Mouse (Mus musculus): ENCODE measurements around the gene Ylpm1. TPM values are rescaled to one million over a fixed set of nuclear protein-coding genes. Genes with fewer than 3 reads are reported as not detected.

The Ylpm1 gene
- polyA plus RNA-seq, 1 experiment from 2014 or later, result 6.2 TPM

DNA sequence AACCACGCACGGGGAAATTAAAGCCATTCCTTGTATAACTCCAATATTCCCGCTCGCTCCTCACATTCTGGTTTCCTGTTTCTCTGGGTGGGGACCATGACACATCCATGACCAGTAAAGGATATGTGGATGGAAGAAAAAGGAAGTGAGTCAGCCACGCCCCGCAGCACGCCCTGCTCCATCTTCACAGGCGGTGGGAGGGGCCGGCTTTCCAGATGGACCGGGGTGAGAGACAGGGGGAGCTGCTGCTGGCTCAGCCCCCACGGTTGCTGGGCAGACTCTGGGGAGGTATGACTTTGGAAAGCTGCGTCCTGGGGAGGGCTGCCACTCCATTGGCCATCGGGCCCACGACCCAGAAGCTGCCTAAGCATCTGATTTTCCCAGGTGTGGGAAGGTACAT is 97.9 kb downstream of the Ylpm1 start:
- H3K9me3 ChIP-seq (replicated peaks), result no peaks in the 10 kb centered on the region
- H3K4me1 ChIP-seq (replicated peaks), result peaks cover 26% of the 10 kb centered on the region
- no peak for ATAC-seq (ENCODE audit: insufficient read depth)
- H3K27me3 ChIP-seq, result no peaks in the 10 kb centered on the region
- WGBS (ENCODE audit: insufficient replicate concordance), result 28% methylated on average over 14 of the region's 14 CpGs
- H3K9ac ChIP-seq, result no peak overlapping the region
- no peak overlapping the region for H3K27ac ChIP-seq (replicated peaks)
- peaks cover 7% of the 10 kb centered on the region; the same call in 1 of the 2 replicates for H3K36me3 ChIP-seq (replicated peaks)
- H3K4me2 ChIP-seq, result no peak overlapping the region
- H3K4me3 ChIP-seq (replicated peaks), result no peak overlapping the region

- no peaks in the 10 kb centered on the region for H3K27me3 ChIP-seq
- no peak overlapping the region for H3K27ac ChIP-seq (replicated peaks)
- H3K4me1 ChIP-seq (replicated peaks), result peaks cover 26% of the 10 kb centered on the region
- 72% methylated on average over 10 of the region's 10 CpGs for WGBS (ENCODE audit: insufficient replicate concordance)
- ATAC-seq (ENCODE audit: insufficient read depth), result no peak
- H3K9ac ChIP-seq, result no peak overlapping the region
- H3K4me3 ChIP-seq (replicated peaks), result no peak overlapping the region
- H3K36me3 ChIP-seq (replicated peaks), result 0 out of 2 replicates have a peak, but pooled peaks cover 2% of the 10 kb centered on the region
- no peaks in the 10 kb centered on the region for H3K9me3 ChIP-seq (replicated peaks)
- H3K4me2 ChIP-seq, result no peak overlapping the region
Observed at GRCm38 (mm10) chr12:85094706-85095105, 98.6 kb downstream of the Ylpm1 start.

- no peak for ATAC-seq (ENCODE audit: insufficient read depth)
- peaks cover 26% of the 10 kb centered on the region for H3K4me1 ChIP-seq (replicated peaks)
- H3K9ac ChIP-seq, result no peak overlapping the region
- H3K27me3 ChIP-seq, result no peaks in the 10 kb centered on the region
- no peak overlapping the region for H3K4me2 ChIP-seq
- H3K4me3 ChIP-seq (replicated peaks), result no peak overlapping the region
- 78% methylated on average over 11 of the region's 11 CpGs for WGBS (ENCODE audit: insufficient replicate concordance)
- H3K9me3 ChIP-seq (replicated peaks), result no peaks in the 10 kb centered on the region
- no peaks in the 10 kb centered on the region for H3K36me3 ChIP-seq (replicated peaks)
- no peak overlapping the region for H3K27ac ChIP-seq (replicated peaks)
Observed at GRCm38 (mm10) chr12:85095146-85095545, 99.0 kb downstream of the Ylpm1 start.

- H3K27me3 ChIP-seq, result no peaks in the 10 kb centered on the region
- WGBS (ENCODE audit: insufficient replicate concordance), result 76% methylated on average over 7 of the region's 7 CpGs
- no peak overlapping the region for H3K4me3 ChIP-seq (replicated peaks)
- H3K27ac ChIP-seq (replicated peaks), result no peak overlapping the region
- peaks cover 19% of the 10 kb centered on the region for H3K4me1 ChIP-seq (replicated peaks)
- no peak overlapping the region for H3K4me2 ChIP-seq
- no peak overlapping the region for H3K9ac ChIP-seq
- H3K9me3 ChIP-seq (replicated peaks), result no peaks in the 10 kb centered on the region
- no peaks in the 10 kb centered on the region for H3K36me3 ChIP-seq (replicated peaks)
- no peak for ATAC-seq (ENCODE audit: insufficient read depth)
Observed at GRCm38 (mm10) chr12:85095859-85096258, 99.7 kb downstream of the Ylpm1 start.

DNA sequence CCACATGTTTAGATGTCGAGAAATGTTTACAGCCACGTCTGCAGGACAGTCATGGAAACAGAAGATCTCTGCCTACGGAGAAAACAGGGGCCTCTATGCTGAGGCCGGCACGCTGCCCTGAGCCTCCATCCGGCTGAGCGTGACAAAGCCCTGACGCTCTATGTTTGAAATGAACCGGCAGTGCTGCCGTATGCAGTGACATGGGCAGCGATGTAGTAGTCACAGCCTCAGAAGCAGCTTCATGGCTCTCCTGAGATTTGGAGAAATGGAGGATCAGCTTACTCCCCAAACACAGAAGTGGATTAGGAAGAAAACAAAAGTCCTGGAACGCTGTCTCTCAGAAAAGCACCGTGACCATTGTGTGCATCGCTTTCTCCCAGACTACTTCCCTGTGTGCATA is 104.9 kb downstream of the Ylpm1 start:
- 78% methylated on average over 14 of the region's 14 CpGs for WGBS (ENCODE audit: insufficient replicate concordance)

DNA sequence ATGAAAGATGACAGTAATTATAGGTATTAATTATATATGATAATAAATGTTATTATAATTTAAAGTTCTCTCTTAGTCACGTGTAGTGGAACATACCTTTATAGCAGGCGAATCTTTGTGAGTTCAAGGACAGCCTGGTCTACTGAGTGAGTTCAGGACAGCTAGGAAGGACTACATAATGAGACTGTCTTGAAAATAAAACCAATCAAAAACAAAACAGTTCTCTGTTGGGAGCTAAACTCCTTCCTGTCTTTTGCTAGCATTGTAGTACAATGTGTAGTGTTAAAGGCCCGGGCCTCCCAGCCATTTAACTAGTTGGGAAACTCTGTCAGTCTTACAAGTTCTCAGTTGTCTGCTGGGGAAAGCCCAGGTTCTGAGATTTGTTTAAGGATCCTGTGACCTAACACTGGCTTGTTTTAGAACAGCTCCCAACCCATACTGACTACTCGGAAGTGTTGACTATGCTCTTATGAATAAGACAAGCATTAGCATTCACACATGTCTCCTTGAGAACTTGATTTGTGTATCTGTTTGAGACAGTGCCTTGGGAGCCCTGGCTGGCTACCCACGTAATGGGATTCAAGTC is 105.5 kb downstream of the Ylpm1 start:
- H3K36me3 ChIP-seq (replicated peaks), result no peaks in the 10 kb centered on the region
- no peak for ATAC-seq (ENCODE audit: insufficient read depth)

More for the DNA sequence above, 104.9 kb downstream of the Ylpm1 start:
- Histone ChIP-seq H3K9me3 (replicated peaks) (no peaks in the 10 kb centered on the region), H3K4me2 (no peak overlapping the region), H3K27me3 (no peaks in the 10 kb centered on the region), H3K4me1 (replicated peaks) (0 out of 2 replicates have a peak, but pooled peaks cover 6% of the 10 kb centered on the region), H3K36me3 (replicated peaks) (no peaks in the 10 kb centered on the region), H3K27ac (replicated peaks) (no peak overlapping the region), H3K9ac (no peak overlapping the region), H3K4me3 (replicated peaks) (no peak overlapping the region)
- ATAC-seq (ENCODE audit: insufficient read depth), result no peak

DNA sequence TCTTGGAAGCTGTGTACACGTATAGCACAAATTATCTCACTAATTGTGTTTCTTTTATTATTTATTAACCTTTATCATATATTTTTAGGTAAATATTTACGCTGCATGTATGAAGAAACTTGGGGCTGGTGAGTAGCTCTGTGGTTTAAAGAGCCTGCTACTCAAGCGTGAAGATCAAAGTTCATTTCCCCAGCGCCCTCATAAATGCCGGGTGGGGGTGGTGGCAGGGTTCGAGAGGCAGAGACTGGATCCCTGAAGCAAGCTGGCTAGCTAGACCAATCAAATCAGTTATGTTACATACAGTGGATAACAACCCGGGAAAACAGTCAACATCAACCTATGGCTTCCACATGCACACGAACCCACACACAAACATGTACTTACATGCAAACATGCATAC is 107.0 kb downstream of the Ylpm1 start:
- Histone ChIP-seq H3K9me3 (replicated peaks) (no peaks in the 10 kb centered on the region), H3K36me3 (replicated peaks) (no peaks in the 10 kb centered on the region), H3K9ac (no peak overlapping the region), H3K4me3 (replicated peaks) (no peak overlapping the region), H3K4me2 (no peak overlapping the region), H3K27me3 (no peaks in the 10 kb centered on the region), H3K4me1 (replicated peaks) (peaks cover 14% of the 10 kb centered on the region), H3K27ac (replicated peaks) (no peak overlapping the region)
- ATAC-seq (ENCODE audit: insufficient read depth), result no peak
- 66% methylated on average over 8 of the region's 8 CpGs for WGBS (ENCODE audit: insufficient replicate concordance)

More for the DNA sequence above, 105.5 kb downstream of the Ylpm1 start:
- H3K9ac ChIP-seq, result no peak overlapping the region
- no peak overlapping the region for H3K4me2 ChIP-seq
- H3K4me3 ChIP-seq (replicated peaks), result no peak overlapping the region
- no peak overlapping the region for H3K27ac ChIP-seq (replicated peaks)
- H3K9me3 ChIP-seq (replicated peaks), result no peaks in the 10 kb centered on the region
- H3K27me3 ChIP-seq, result no peaks in the 10 kb centered on the region
- H3K4me1 ChIP-seq (replicated peaks), result peaks cover 12% of the 10 kb centered on the region
- 66% methylated on average over 5 of the region's 5 CpGs for whole genome bisulfite sequencing (ENCODE audit: insufficient replicate concordance)

DNA sequence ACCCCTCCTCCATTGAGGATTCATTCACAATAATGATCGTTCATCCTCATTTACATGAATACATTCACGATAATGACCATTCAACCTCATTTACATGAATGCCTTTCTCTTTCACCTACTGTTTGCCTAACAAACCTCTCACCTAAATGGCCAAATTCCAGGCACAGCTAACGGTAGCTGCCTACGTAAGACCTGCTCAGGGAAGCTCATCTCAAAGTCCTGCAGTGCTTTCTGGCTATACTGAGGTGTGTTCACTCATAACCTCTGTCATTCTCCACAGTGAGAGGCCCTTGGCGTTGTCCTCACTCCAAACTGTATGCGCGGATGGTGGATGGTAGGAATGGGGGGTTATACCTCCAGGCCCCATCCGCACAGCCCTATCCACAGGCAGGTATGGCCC is 108.7 kb downstream of the Ylpm1 start:
- 81% methylated on average over 8 of the region's 8 CpGs for WGBS (ENCODE audit: insufficient replicate concordance)
- no peak for ATAC-seq (ENCODE audit: insufficient read depth)
- peaks cover 23% of the 10 kb centered on the region for H3K4me1 ChIP-seq (replicated peaks)
- no peak overlapping the region for H3K27ac ChIP-seq (replicated peaks)
- H3K4me2 ChIP-seq, result no peak overlapping the region
- no peaks in the 10 kb centered on the region for H3K36me3 ChIP-seq (replicated peaks)
- H3K9me3 ChIP-seq (replicated peaks), result no peaks in the 10 kb centered on the region
- no peaks in the 10 kb centered on the region for H3K27me3 ChIP-seq
- no peak overlapping the region for H3K9ac ChIP-seq
- no peak overlapping the region for H3K4me3 ChIP-seq (replicated peaks)

- Histone ChIP-seq H3K4me1 (replicated peaks) (peaks cover 28% of the 10 kb centered on the region), H3K27me3 (no peaks in the 10 kb centered on the region), H3K4me3 (replicated peaks) (no peak overlapping the region), H3K9me3 (replicated peaks) (no peaks in the 10 kb centered on the region), H3K36me3 (replicated peaks) (no peaks in the 10 kb centered on the region), H3K4me2 (peak overlapping the region; percentile 6), H3K27ac (replicated peaks) (no peak overlapping the region), H3K9ac (no peak overlapping the region)
- ATAC-seq (ENCODE audit: insufficient read depth), result no peak
- 8% methylated on average over 8 of the region's 8 CpGs for WGBS (ENCODE audit: insufficient replicate concordance)
Observed at GRCm38 (mm10) chr12:85106292-85106691, 110.2 kb downstream of the Ylpm1 start.

GRCm38 (mm10) chr12:85108643-85109042 is 112.5 kb downstream of the Ylpm1 start:
- Histone ChIP-seq H3K9me3 (replicated peaks) (no peaks in the 10 kb centered on the region), H3K27ac (replicated peaks) (peak overlapping the region; percentile 35; the same call in 1 of the 2 replicates), H3K9ac (no peak overlapping the region), H3K36me3 (replicated peaks) (0 out of 2 replicates have a peak, but pooled peaks cover under 1% of the 10 kb centered on the region), H3K4me2 (no peak overlapping the region), H3K27me3 (no peaks in the 10 kb centered on the region), H3K4me1 (replicated peaks) (peaks cover 52% of the 10 kb centered on the region), H3K4me3 (replicated peaks) (no peak overlapping the region)
- no peak for ATAC-seq (ENCODE audit: insufficient read depth)
- WGBS (ENCODE audit: insufficient replicate concordance), result 51% methylated on average over 3 of the region's 3 CpGs

DNA sequence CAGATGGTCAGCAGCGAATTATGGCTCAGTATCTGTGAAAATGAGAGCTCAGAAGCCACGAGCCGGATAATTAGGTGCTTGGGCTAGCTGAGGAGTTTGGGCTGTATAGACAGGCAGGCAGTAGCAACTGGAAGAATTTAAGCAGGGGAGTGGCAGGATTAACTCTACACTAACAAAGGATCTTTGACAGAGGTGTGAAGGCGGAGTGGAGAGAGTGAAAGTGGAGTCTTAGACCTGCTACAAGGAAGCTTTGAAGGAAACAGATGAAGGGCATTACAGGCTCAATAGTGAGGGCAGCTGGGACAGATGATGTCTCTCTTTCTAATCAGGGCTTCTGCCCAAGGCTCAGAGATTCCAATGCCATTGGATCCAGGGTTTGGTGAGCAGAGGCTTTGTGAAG is 113.3 kb downstream of the Ylpm1 start:
- Histone ChIP-seq H3K4me2 (peak overlapping the region; percentile 80), H3K27me3 (no peaks in the 10 kb centered on the region), H3K9ac (no peak overlapping the region), H3K9me3 (replicated peaks) (no peaks in the 10 kb centered on the region), H3K36me3 (replicated peaks) (0 out of 2 replicates have a peak, but pooled peaks cover 2% of the 10 kb centered on the region), H3K4me1 (replicated peaks) (peaks cover 58% of the 10 kb centered on the region), H3K27ac (replicated peaks) (peak overlapping the region; percentile 35; the same call in 1 of the 2 replicates), H3K4me3 (replicated peaks) (peak overlapping the region; percentile 90)
- no peak for ATAC-seq (ENCODE audit: insufficient read depth)
- 78% methylated on average over 4 of the region's 4 CpGs for WGBS (ENCODE audit: insufficient replicate concordance)
